Mouse (Mus musculus): ENCODE measurements around the gene Palm. TPM values are rescaled to one million over a fixed set of nuclear protein-coding genes. Genes with fewer than 3 reads are reported as not detected.

Gene Palm
- total RNA-seq, 2 experiments from 2014 or later, result 42.1 to 50.8 TPM

GRCm38 (mm10) chr10:79795905-79796304 is 2.5 kb downstream of the Palm start:
- DNase-seq (ENCODE audit: low spot score in 2 of 2), result no peak

GRCm38 (mm10) chr10:79797326-79797725 is 4.0 kb downstream of the Palm start:
- no peak for DNase-seq (ENCODE audit: low spot score in 2 of 2)

- no peak for DNase-seq (ENCODE audit: low spot score in 2 of 2)
Observed at GRCm38 (mm10) chr10:79798289-79798928, 5.0 kb downstream of the Palm start.

GRCm38 (mm10) chr10:79800508-79800907 is 7.1 kb downstream of the Palm start:
- DNase-seq (ENCODE audit: low spot score in 2 of 2), result no peak

- DNase-seq (ENCODE audit: low spot score in 2 of 2), result no peak
Observed at GRCm38 (mm10) chr10:79801837-79802236, 8.5 kb downstream of the Palm start.

GRCm38 (mm10) chr10:79802331-79802971 is 9.1 kb downstream of the Palm start:
- no peak for DNase-seq (ENCODE audit: low spot score in 2 of 2)

GRCm38 (mm10) chr10:79803716-79804323 is 10.4 kb downstream of the Palm start:
- no peak for DNase-seq (ENCODE audit: low spot score in 2 of 2)

GRCm38 (mm10) chr10:79805636-79806035 is 12.3 kb downstream of the Palm start:
- no peak for DNase-seq (ENCODE audit: low spot score in 2 of 2)

GRCm38 (mm10) chr10:79806331-79806730 is 13.0 kb downstream of the Palm start:
- no peak for DNase-seq (ENCODE audit: low spot score in 2 of 2)

GRCm38 (mm10) chr10:79806972-79807371 is 13.6 kb downstream of the Palm start:
- no peak for DNase-seq (ENCODE audit: low spot score in 2 of 2)

GRCm38 (mm10) chr10:79807826-79808225 is 14.5 kb downstream of the Palm start:
- DNase-seq (ENCODE audit: low spot score in 2 of 2), result no peak

GRCm38 (mm10) chr10:79808728-79809127 is 15.4 kb downstream of the Palm start:
- DNase-seq (ENCODE audit: low spot score in 2 of 2), result no peak

GRCm38 (mm10) chr10:79811736-79812637 is 18.6 kb downstream of the Palm start:
- DNase-seq (ENCODE audit: low spot score in 2 of 2), result peak; percentile 70 to 83

GRCm38 (mm10) chr10:79814271-79814842 is 21.0 kb downstream of the Palm start:
- DNase-seq (ENCODE audit: low spot score in 2 of 2), result no peak

GRCm38 (mm10) chr10:79815671-79816494 is 22.5 kb downstream of the Palm start:
- no peak for DNase-seq (ENCODE audit: low spot score in 2 of 2)

- DNase-seq (ENCODE audit: low spot score in 2 of 2), result no peak
Observed at GRCm38 (mm10) chr10:79817111-79817510, 23.7 kb downstream of the Palm start.

GRCm38 (mm10) chr10:79818225-79818624 is 24.9 kb downstream of the Palm start:
- DNase-seq (ENCODE audit: low spot score in 2 of 2), result no peak

GRCm38 (mm10) chr10:79819606-79820005 is 26.2 kb downstream of the Palm start:
- DNase-seq (ENCODE audit: low spot score in 2 of 2), result no peak

- no peak for DNase-seq (ENCODE audit: low spot score in 2 of 2)
Observed at GRCm38 (mm10) chr10:79820277-79820676, 26.9 kb downstream of the Palm start.

GRCm38 (mm10) chr10:79820782-79821181 is 27.4 kb downstream of the Palm start, which contains the start of gene Misp:
Gene Misp (plus strand): TSS chr10:79820989.
- no peak for DNase-seq (ENCODE audit: low spot score in 2 of 2)
